Mouse (Mus musculus) liver, embryonic 16.5 days (tissue): ENCODE data around the gene Tbc1d22a. TPM values are rescaled to one million over a fixed set of nuclear protein-coding genes. Genes with fewer than 3 reads are reported as not detected.

Experiments used
- ATAC-seq: fragments of 200-750 bp; cut with Nextera tagmentation; 2 replicates; pipeline ENCODE4 v1.8.0; 2017; ENCODE audit warnings: low read depth, mild to moderate bottlenecking, moderate number of reproducible peaks, moderate library complexity
- H3K27ac ChIP-seq: fragments of 300-500 bp; sonication (generic); 2 replicates; pipeline ENCODE4 v1.5.1; 2014; ENCODE audit warnings: mild to moderate bottlenecking, low read length
- H3K27me3 ChIP-seq: fragments of 300-500 bp; sonication (generic); 2 replicates; pipeline ENCODE4 v1.6.1; 2014; ENCODE audit warnings: low read depth, low read length, mixed read lengths; ENCODE audit not compliant: control insufficient read depth, insufficient read depth
- H3K36me3 ChIP-seq: fragments of 300-500 bp; sonication (generic); 2 replicates; pipeline ENCODE4 v1.6.1; 2014; ENCODE audit warnings: mild to moderate bottlenecking; ENCODE audit not compliant: control insufficient read depth, insufficient read depth
- H3K4me1 ChIP-seq: fragments of 300-500 bp; sonication (generic); 2 replicates; pipeline ENCODE4 v1.6.1; 2014; ENCODE audit warnings: low read depth, low read length, mixed read lengths; ENCODE audit not compliant: control insufficient read depth
- H3K4me2 ChIP-seq: fragments of 300-500 bp; sonication (generic); 2 replicates; pipeline ENCODE4 v1.6.1; 2014; ENCODE audit warnings: low read depth, low read length, mixed read lengths
- H3K4me3 ChIP-seq: fragments of 300-500 bp; sonication (generic); 2 replicates; pipeline ENCODE4 v1.5.1; 2014; ENCODE audit warnings: low read depth, mild to moderate bottlenecking, low read length
- H3K9ac ChIP-seq: fragments of 300-500 bp; sonication (generic); 2 replicates; pipeline ENCODE4 v1.6.1; 2014; ENCODE audit warnings: low read depth, low read length
- H3K9me3 ChIP-seq: fragments of 300-500 bp; sonication (generic); replicated peaks from 2 replicates; pipeline ENCODE4 v1.6.1; 2016; ENCODE audit warnings: low read length; ENCODE audit not compliant: control insufficient read depth
- WGBS: fragments of 180-500 bp; shearing (Covaris S2); extraction: QIAGEN DNeasy Blood & Tissue Kit; methylation state at CpG from one replicate; pipeline ENCODE4 v1.1.7; 2014; ENCODE audit not compliant: insufficient replicate concordance; 5-methylcytosine and 5-hydroxymethylcytosine counted together
- polyA plus RNA-seq: library from polyadenylated mRNA; unstranded; fragments of >200 nt; fragmentation: Nextera tagmentation; extraction: Ambion mirVana; gene quantifications from 2 replicates; pipeline ENCODE4 v1.2.1, GENCODE M21; 2015

Tbc1d22a gene
- polyA plus RNA-seq, 1 experiment from 2014 or later: 8.1 TPM

DNA sequence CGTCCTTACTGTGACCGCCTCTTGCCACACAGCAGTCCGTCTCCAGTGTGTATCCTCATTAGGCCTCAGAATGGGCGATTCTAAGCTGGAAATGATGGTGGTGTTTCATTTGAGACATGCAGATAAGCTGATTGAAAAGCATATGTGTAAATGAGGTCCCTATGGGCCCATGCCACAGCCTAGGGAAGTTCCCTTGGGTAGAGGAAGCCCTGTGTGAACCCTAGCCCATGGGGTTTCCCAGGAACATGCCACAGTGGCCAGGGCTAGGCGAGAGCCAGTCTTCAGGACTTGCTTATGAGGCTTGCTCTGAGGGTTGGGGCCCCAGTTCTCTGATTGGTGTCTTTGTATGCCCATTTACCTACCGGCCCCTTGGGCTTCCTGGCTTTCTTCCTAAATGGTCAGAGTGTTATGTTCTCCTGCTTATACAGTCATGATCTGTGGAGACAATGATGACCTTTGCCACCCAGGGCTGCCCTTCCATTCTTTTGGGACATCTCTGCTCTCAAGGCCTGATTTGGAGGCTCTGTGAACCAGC lies 161.7 kb downstream of the Tbc1d22a start:
- H3K27me3 ChIP-seq: no peaks in the 10 kb centered on the region
- no peak overlapping the region for H3K9ac ChIP-seq
- no peaks in the 10 kb centered on the region for H3K4me1 ChIP-seq
- no peak overlapping the region for H3K4me2 ChIP-seq
- no peak overlapping the region for H3K4me3 ChIP-seq
- H3K27ac ChIP-seq: no peak overlapping the region
- no peaks in the 10 kb centered on the region for H3K9me3 ChIP-seq
- H3K36me3 ChIP-seq: no peaks in the 10 kb centered on the region
- WGBS: 73% methylated on average over 6 of the region's 6 CpGs
- ATAC-seq: no peak

DNA sequence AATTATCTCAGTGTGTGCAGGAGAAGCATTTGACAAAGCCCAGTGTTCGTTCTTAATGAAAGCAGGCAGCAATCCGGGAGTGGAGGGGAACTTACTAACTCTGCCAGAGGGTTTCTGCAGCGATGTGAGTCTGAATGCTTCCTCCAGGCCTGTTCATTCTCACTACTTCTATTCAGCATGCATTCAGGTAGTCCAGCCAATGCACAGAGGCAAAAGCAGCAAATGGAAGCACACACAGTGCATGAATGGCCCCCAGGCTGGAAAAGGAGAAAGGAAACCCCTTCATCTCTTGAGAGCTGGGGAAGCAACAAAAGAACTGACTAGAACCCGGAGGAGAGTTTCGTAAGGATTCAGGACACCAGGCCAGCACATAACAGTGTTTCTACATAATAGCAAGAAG lies 169.0 kb downstream of the Tbc1d22a start:
- no peak overlapping the region for H3K4me2 ChIP-seq
- H3K9me3 ChIP-seq: no peaks in the 10 kb centered on the region
- H3K27ac ChIP-seq: no peak overlapping the region
- no peaks in the 10 kb centered on the region for H3K4me1 ChIP-seq
- 71% methylated on average over 5 of the region's 5 CpGs for WGBS
- ATAC-seq: no peak
- no peaks in the 10 kb centered on the region for H3K36me3 ChIP-seq
- H3K27me3 ChIP-seq: no peaks in the 10 kb centered on the region
- no peak overlapping the region for H3K4me3 ChIP-seq
- no peak overlapping the region for H3K9ac ChIP-seq

DNA sequence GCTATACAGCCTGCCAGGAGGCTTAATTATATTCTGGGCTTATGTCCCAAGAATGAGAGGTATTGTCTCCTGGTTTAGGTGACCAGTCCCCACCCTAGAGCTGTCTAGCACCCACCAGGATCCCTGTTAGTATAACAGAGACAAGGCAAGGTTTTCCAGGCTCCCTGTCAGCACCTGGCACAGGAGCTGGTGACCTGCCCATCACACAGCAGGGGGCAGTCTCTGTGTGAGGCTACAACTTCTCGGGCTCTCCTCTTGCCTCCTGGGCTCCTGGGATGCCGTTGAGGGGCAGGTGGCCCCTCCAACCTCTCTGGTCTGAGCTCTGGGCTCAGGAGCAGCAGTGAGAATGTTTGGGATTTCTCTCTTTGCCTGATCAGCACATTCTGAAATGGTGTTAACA lies 171.2 kb downstream of the Tbc1d22a start:
- no peak overlapping the region for H3K4me3 ChIP-seq
- H3K4me2 ChIP-seq: no peak overlapping the region
- no peaks in the 10 kb centered on the region for H3K36me3 ChIP-seq
- H3K27ac ChIP-seq: no peak overlapping the region
- no peak overlapping the region for H3K9ac ChIP-seq
- no peak for ATAC-seq
- no peaks in the 10 kb centered on the region for H3K9me3 ChIP-seq
- H3K27me3 ChIP-seq: no peaks in the 10 kb centered on the region
- WGBS: 73% methylated on average over 2 of the region's 2 CpGs
- no peaks in the 10 kb centered on the region for H3K4me1 ChIP-seq

DNA sequence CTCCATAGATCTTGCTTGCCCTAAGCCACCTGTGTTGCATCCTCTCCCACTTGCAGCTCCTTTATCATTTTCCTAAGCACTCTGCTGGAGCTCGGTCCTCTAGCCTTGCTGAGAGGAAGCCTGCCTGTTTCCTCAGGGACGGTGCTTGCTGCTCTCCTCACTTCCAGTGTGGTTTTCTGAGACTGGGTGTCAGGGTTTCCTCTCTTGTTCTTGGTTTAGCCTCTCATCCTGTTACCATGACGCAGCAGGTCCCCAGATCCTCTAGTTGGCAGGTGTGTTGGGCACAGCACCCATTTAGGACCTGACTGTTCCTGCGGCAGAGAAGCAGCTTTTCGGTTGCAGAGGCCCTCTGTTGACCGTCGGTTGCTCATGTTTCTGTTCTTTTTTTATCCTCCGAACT lies 172.1 kb downstream of the Tbc1d22a start:
- WGBS: 51% methylated on average over 8 of the region's 8 CpGs

DNA sequence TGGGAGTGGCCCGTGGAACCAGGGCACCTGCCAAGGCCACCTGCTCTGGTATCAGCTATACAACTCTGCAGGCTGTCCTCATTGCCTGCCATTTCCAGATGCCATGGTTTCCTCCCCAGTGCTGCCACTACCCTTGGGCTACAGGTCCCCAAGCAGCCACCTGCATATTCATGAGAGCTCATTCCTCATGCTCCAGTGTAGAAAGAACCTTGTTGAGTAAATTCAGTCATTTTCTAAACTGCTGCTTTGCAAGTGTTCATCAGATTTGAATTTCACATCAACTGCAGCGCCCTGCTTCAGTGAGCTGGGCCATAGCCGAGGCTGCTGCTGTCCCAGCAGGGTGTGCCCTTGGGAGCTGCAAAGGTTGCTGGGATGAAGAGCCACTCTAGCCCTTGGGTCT lies 174.3 kb downstream of the Tbc1d22a start:
- Histone ChIP-seq H3K27me3 (no peaks in the 10 kb centered on the region), H3K36me3 (no peaks in the 10 kb centered on the region), H3K4me2 (no peak overlapping the region), H3K9ac (no peak overlapping the region), H3K4me3 (no peak overlapping the region), H3K4me1 (no peaks in the 10 kb centered on the region), H3K27ac (no peak overlapping the region), H3K9me3 (no peaks in the 10 kb centered on the region)
- ATAC-seq: no peak
- WGBS: 53% methylated on average over 3 of the region's 3 CpGs

More for the DNA sequence above, 172.1 kb downstream of the Tbc1d22a start:
- Histone ChIP-seq H3K27ac (no peak overlapping the region), H3K4me1 (no peaks in the 10 kb centered on the region), H3K9ac (no peak overlapping the region), H3K9me3 (no peaks in the 10 kb centered on the region), H3K27me3 (no peaks in the 10 kb centered on the region), H3K36me3 (no peaks in the 10 kb centered on the region), H3K4me2 (no peak overlapping the region), H3K4me3 (no peak overlapping the region)
- ATAC-seq: no peak

DNA sequence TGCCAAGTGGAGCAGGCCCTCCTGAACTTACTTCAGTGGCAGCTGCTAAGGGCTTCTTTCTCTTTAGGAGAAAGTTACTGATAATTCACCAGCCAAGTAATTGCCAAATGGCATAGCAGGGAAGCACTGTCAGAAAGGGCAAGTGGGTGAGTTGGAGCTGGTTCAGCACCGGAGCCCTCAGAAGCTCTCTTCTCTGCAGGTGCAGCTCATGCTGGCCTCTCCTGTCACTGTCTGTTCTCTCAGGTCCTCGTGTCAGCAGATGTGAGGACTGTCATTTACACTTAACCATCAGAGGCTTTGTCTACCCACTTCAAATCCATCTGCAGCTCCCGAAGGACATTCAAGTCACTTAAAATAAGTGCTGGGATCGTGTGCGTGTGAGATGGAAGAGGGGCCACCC lies 190.6 kb downstream of the Tbc1d22a start:
- no peaks in the 10 kb centered on the region for H3K36me3 ChIP-seq
- no peaks in the 10 kb centered on the region for H3K4me1 ChIP-seq
- 68% methylated on average over 5 of the region's 5 CpGs for WGBS
- no peak for ATAC-seq
- H3K27ac ChIP-seq: no peak overlapping the region
- H3K27me3 ChIP-seq: no peaks in the 10 kb centered on the region
- H3K9me3 ChIP-seq: no peaks in the 10 kb centered on the region
- H3K4me3 ChIP-seq: no peak overlapping the region
- no peak overlapping the region for H3K4me2 ChIP-seq
- H3K9ac ChIP-seq: no peak overlapping the region

DNA sequence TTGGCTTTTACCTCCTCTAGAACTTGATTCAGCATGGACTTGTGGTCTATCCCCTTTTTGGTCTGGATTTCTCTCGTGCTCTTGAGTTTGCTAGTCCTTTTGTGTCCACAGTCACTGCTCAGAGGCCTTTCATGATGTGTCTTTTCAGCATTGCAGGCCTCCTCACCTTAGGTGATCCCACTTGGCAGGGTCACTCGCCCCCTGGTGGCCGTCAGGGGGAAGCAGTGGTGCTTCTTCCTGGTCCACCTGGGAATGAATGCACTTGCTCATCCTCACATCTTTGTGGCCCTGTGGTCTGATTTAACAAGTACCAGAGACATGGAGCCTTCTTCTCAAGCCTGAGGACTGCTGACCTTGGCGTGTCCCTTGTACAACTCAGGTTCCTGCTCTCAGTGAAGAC lies 191.3 kb downstream of the Tbc1d22a start:
- no peak for ATAC-seq
- no peaks in the 10 kb centered on the region for H3K36me3 ChIP-seq

DNA sequence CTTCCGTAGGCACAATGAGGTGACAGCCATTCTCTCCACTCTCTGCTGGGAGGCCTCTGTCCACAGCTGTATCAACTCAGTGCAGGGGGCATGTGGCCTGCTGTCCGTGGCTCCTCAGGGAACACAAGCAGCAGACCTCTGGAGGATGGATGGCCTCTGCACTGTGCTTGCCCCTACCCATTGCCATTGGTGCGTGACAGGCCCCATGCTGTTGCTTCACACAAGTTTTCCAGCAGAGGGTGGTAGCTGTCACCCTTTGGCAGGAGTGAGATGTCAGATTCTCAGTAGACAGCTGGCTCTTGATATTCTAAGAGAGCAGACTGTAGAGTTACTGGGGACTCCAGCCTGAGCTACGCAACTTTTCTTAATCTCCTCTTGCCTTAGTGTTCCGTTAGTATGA lies 195.1 kb downstream of the Tbc1d22a start:
- 73% methylated on average over 5 of the region's 5 CpGs for WGBS
- H3K36me3 ChIP-seq: no peaks in the 10 kb centered on the region
- no peak for ATAC-seq

More for the DNA sequence above, 191.3 kb downstream of the Tbc1d22a start:
- H3K27me3 ChIP-seq: no peaks in the 10 kb centered on the region
- no peaks in the 10 kb centered on the region for H3K4me1 ChIP-seq
- H3K9me3 ChIP-seq: no peaks in the 10 kb centered on the region
- WGBS: 12% methylated on average over 4 of the region's 4 CpGs
- H3K9ac ChIP-seq: no peak overlapping the region
- H3K4me2 ChIP-seq: no peak overlapping the region
- no peak overlapping the region for H3K4me3 ChIP-seq
- no peak overlapping the region for H3K27ac ChIP-seq

DNA sequence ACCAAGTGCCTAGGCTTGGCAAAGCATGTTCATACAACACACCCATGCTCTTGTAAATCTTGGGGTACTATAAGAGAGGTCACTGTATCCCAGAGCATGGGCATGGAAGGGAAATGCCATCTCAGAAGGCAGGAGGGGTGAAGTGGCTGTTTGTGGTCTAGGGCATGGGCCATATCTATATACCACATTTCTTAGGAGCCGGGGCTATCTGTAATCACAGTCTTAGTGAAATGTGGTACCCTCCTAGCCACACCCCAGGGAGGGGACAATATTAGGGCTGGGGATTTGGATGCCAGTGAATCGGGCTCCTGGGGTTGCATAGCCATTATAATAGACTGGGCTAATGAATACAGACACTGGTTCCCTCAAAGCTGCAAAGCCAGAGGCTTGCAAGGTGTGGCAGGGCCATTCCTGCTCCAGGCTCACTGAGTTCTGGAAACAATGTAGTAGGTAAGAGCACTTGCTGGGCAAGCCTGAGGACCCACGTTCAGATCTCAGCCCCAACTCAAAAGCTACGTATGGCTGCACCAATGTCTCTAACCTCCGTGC lies 197.3 kb downstream of the Tbc1d22a start:
- H3K27ac ChIP-seq: no peak overlapping the region
- no peak for ATAC-seq

More for the DNA sequence above, 195.1 kb downstream of the Tbc1d22a start:
- Histone ChIP-seq H3K27ac (no peak overlapping the region), H3K9ac (no peak overlapping the region), H3K9me3 (no peaks in the 10 kb centered on the region), H3K4me1 (no peaks in the 10 kb centered on the region; the same call in 1 of the 2 replicates), H3K4me2 (no peak overlapping the region), H3K27me3 (no peaks in the 10 kb centered on the region), H3K4me3 (no peak overlapping the region)

More for the DNA sequence above, 197.3 kb downstream of the Tbc1d22a start:
- H3K4me3 ChIP-seq: no peak overlapping the region
- 49% methylated on average over 5 of the region's 5 CpGs for WGBS
- H3K4me1 ChIP-seq: no peaks in the 10 kb centered on the region; the same call in 1 of the 2 replicates
- H3K4me2 ChIP-seq: no peak overlapping the region
- H3K9me3 ChIP-seq: no peaks in the 10 kb centered on the region
- H3K9ac ChIP-seq: no peak overlapping the region
- no peaks in the 10 kb centered on the region for H3K27me3 ChIP-seq
- H3K36me3 ChIP-seq: no peaks in the 10 kb centered on the region
